Mouse (Mus musculus): ENCODE data around the gene Mmp19. TPM values are rescaled to one million over a fixed set of nuclear protein-coding genes. Genes with fewer than 3 reads are reported as not detected.

Mmp19 gene
- polyA plus RNA-seq, 2 experiments: 8.0 to 8.3 TPM

- 81% methylated on average over 2 of the region's 2 CpGs for WGBS (ENCODE audit: insufficient replicate concordance)
- H3K9ac ChIP-seq (replicated peaks): no peak overlapping the region
- no peak overlapping the region for H3K4me3 ChIP-seq (ENCODE audit: insufficient read depth in 1 of 2, low read depth in 2 of 2, low read length in 2 of 2)
- ATAC-seq (ENCODE audit: insufficient read depth) (no peak), DNase-seq (ENCODE audit: low read depth in 3 of 3, low spot score in 3 of 3) (no peak)
- H3K36me3 ChIP-seq (replicated peaks; ENCODE audit: control insufficient read depth, insufficient read depth, low read depth): peaks cover 49% of the 10 kb centered on the region
- no peak overlapping the region for H3K4me2 ChIP-seq (ENCODE audit: low read depth)
- no peak overlapping the region for H3K27ac ChIP-seq
- TF ChIP-seq EP300 (IDR thresholded peaks at IDR 0.05; ENCODE audit: low read depth) (no peak), CTCF (IDR thresholded peaks at IDR 0.05; ENCODE audit: low read depth) (peak; percentile 42)
- peaks cover under 1 to 4% of the 10 kb centered on the region in 2 experiments; a peak in 3 of 4 replicates for H3K4me1 ChIP-seq (replicated peaks; ENCODE audit: control insufficient read depth in 2 of 2, insufficient read depth in 2 of 2, low read length in 1 of 2)
- H3K9me3 ChIP-seq (ENCODE audit: control insufficient read depth, low read length): no peaks in the 10 kb centered on the region
- H3K27me3 ChIP-seq (ENCODE audit: control insufficient read depth, insufficient read depth, low read length): no peaks in the 10 kb centered on the region
Measured at GRCm38 (mm10) chr10:128845516-128845915, 54.8 kb downstream of the Mmp19 start.

GRCm38 (mm10) chr10:128846664-128847063 lies 56.0 kb downstream of the Mmp19 start:
- no peak overlapping the region for H3K4me2 ChIP-seq (ENCODE audit: low read depth)
- ATAC-seq (ENCODE audit: insufficient read depth) (no peak), DNase-seq (ENCODE audit: low read depth in 3 of 3, low spot score in 3 of 3) (no peak)
- H3K36me3 ChIP-seq (replicated peaks; ENCODE audit: control insufficient read depth, insufficient read depth, low read depth): peaks cover 42% of the 10 kb centered on the region
- H3K27me3 ChIP-seq (ENCODE audit: control insufficient read depth, insufficient read depth, low read length): no peaks in the 10 kb centered on the region
- H3K27ac ChIP-seq: no peak overlapping the region
- TF ChIP-seq EP300 (IDR thresholded peaks at IDR 0.05; ENCODE audit: low read depth): no peak
- no peak for TF ChIP-seq CTCF (IDR thresholded peaks at IDR 0.05; ENCODE audit: low read depth)
- 76% methylated on average over 4 of the region's 4 CpGs for WGBS (ENCODE audit: insufficient replicate concordance)
- no peaks in the 10 kb centered on the region for H3K4me1 ChIP-seq (replicated peaks; ENCODE audit: control insufficient read depth in 2 of 2, insufficient read depth in 2 of 2, low read length in 1 of 2)
- no peak overlapping the region for H3K4me3 ChIP-seq (ENCODE audit: insufficient read depth in 1 of 2, low read depth in 2 of 2, low read length in 2 of 2)
- H3K9me3 ChIP-seq (ENCODE audit: control insufficient read depth, low read length): no peaks in the 10 kb centered on the region
- no peak overlapping the region for H3K9ac ChIP-seq (replicated peaks)

DNA sequence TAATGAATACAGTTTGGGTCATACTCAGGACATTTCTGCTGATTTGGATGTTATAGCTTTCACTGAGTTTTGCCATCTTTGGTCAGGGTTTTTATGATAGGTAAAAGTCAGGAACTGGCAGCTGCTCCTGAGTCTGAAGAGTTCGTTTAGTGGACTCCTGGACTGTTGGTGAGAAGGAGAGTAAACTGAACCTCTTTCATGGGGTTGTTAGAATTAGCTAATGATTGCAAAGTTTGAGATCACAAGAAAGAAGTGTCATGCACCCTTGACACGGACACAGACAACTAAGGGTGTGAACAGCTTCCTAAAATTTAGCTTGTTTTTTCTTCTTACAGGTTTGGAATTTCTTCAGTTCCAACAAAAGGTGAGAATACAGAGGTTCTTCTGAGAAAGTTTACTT lies 57.7 kb downstream of the Mmp19 start:
- TF ChIP-seq CTCF (IDR thresholded peaks at IDR 0.05; ENCODE audit: low read depth) (no peak), EP300 (IDR thresholded peaks at IDR 0.05; ENCODE audit: low read depth) (no peak)
- Histone ChIP-seq H3K27ac (no peak overlapping the region), H3K9me3 (ENCODE audit: control insufficient read depth, low read length) (no peaks in the 10 kb centered on the region), H3K36me3 (replicated peaks; ENCODE audit: control insufficient read depth, insufficient read depth, low read depth) (peaks cover 28% of the 10 kb centered on the region), H3K4me1 (replicated peaks; ENCODE audit: control insufficient read depth in 2 of 2, insufficient read depth in 2 of 2, low read length in 1 of 2) (no peaks in the 10 kb centered on the region), H3K4me2 (ENCODE audit: low read depth) (no peak overlapping the region), H3K27me3 (ENCODE audit: control insufficient read depth, insufficient read depth, low read length) (no peaks in the 10 kb centered on the region), H3K4me3 (ENCODE audit: insufficient read depth in 1 of 2, low read depth in 2 of 2, low read length in 2 of 2) (no peak overlapping the region), H3K9ac (replicated peaks) (no peak overlapping the region)
- WGBS (ENCODE audit: insufficient replicate concordance): 71% methylated on average over 2 of the region's 2 CpGs
- DNase-seq (ENCODE audit: low read depth in 3 of 3, low spot score in 3 of 3): no peak
- ATAC-seq (ENCODE audit: insufficient read depth): no peak

GRCm38 (mm10) chr10:128850339-128850738 lies 59.6 kb downstream of the Mmp19 start:
- Histone ChIP-seq H3K4me2 (ENCODE audit: low read depth) (no peak overlapping the region), H3K4me3 (ENCODE audit: insufficient read depth in 1 of 2, low read depth in 2 of 2, low read length in 2 of 2) (no peak overlapping the region), H3K36me3 (replicated peaks; ENCODE audit: control insufficient read depth, insufficient read depth, low read depth) (peaks cover 26% of the 10 kb centered on the region), H3K27ac (no peak overlapping the region), H3K9ac (replicated peaks) (no peak overlapping the region), H3K9me3 (ENCODE audit: control insufficient read depth, low read length) (no peaks in the 10 kb centered on the region), H3K4me1 (replicated peaks; ENCODE audit: control insufficient read depth in 2 of 2, insufficient read depth in 2 of 2, low read length in 1 of 2) (no peaks in the 10 kb centered on the region), H3K27me3 (ENCODE audit: control insufficient read depth, insufficient read depth, low read length) (no peaks in the 10 kb centered on the region)
- TF ChIP-seq EP300 (IDR thresholded peaks at IDR 0.05; ENCODE audit: low read depth): no peak
- no peak for TF ChIP-seq CTCF (IDR thresholded peaks at IDR 0.05; ENCODE audit: low read depth)
- DNase-seq (ENCODE audit: low read depth in 3 of 3, low spot score in 3 of 3) (no peak), ATAC-seq (ENCODE audit: insufficient read depth) (no peak)
- 65% methylated on average over 3 of the region's 3 CpGs for WGBS (ENCODE audit: insufficient replicate concordance)

Other genes with a start within 250 kb of the Mmp19 start
- gene Zc3h10, start 243.1 kb upstream of the Mmp19 start, polyA plus RNA-seq (2012; rRNA removed): 3.3 and 4.0 TPM in 2 replicates
- gene Zc3h10, start 243.1 kb upstream of the Mmp19 start, polyA plus RNA-seq (2014; fragmentation: Nextera tagmentation; extraction: Ambion mirVana): 4.3 and 5.3 TPM in 2 replicates
- 1,053 and 2,546 TPM in 2 replicates for gene Rpl41, start 241.6 kb upstream of the Mmp19 start, polyA plus RNA-seq (2012; rRNA removed)
- 3,181 and 3,454 TPM in 2 replicates for gene Rpl41, start 241.6 kb upstream of the Mmp19 start, polyA plus RNA-seq (2014; fragmentation: Nextera tagmentation; extraction: Ambion mirVana)
- 57.6 and 113 TPM in 2 replicates for gene Pa2g4, start 224.9 kb upstream of the Mmp19 start, polyA plus RNA-seq (2012; rRNA removed)
- 163 and 172 TPM in 2 replicates for gene Pa2g4, start 224.9 kb upstream of the Mmp19 start, polyA plus RNA-seq (2014; fragmentation: Nextera tagmentation; extraction: Ambion mirVana)
- 1.3 and 1.4 TPM in 2 replicates for gene Erbb3, start 201.3 kb upstream of the Mmp19 start, polyA plus RNA-seq (2012; rRNA removed)
- gene Erbb3, start 201.3 kb upstream of the Mmp19 start, polyA plus RNA-seq (2014; fragmentation: Nextera tagmentation; extraction: Ambion mirVana): 1.1 and 1.5 TPM in 2 replicates
- gene Rps26, start 164.2 kb upstream of the Mmp19 start, polyA plus RNA-seq (2012; rRNA removed): 867 and 921 TPM in 2 replicates
- 643 and 646 TPM in 2 replicates for gene Rps26, start 164.2 kb upstream of the Mmp19 start, polyA plus RNA-seq (2014; fragmentation: Nextera tagmentation; extraction: Ambion mirVana)
- 0.13 and 0.18 TPM in 2 replicates for gene Ikzf4, start 144.9 kb upstream of the Mmp19 start, polyA plus RNA-seq (2012; rRNA removed)
- 0.05 TPM in 1 of 2 replicates, not detected in the other for gene Ikzf4, start 144.9 kb upstream of the Mmp19 start, polyA plus RNA-seq (2014; fragmentation: Nextera tagmentation; extraction: Ambion mirVana)
- 8.1 and 8.6 TPM in 2 replicates for gene Suox, start 116.8 kb upstream of the Mmp19 start, polyA plus RNA-seq (2012; rRNA removed)
- 7.6 and 9.9 TPM in 2 replicates for gene Suox, start 116.8 kb upstream of the Mmp19 start, polyA plus RNA-seq (2014; fragmentation: Nextera tagmentation; extraction: Ambion mirVana)
- 17.8 and 19.3 TPM in 2 replicates for gene Rab5b, start 94.6 kb upstream of the Mmp19 start, polyA plus RNA-seq (2012; rRNA removed)
- 24.5 and 26.2 TPM in 2 replicates for gene Rab5b, start 94.6 kb upstream of the Mmp19 start, polyA plus RNA-seq (2014; fragmentation: Nextera tagmentation; extraction: Ambion mirVana)
- gene Pmel, start 86.7 kb upstream of the Mmp19 start, polyA plus RNA-seq (2012; rRNA removed): 0.27 and 0.31 TPM in 2 replicates
- gene Pmel, start 86.7 kb upstream of the Mmp19 start, polyA plus RNA-seq (2014; fragmentation: Nextera tagmentation; extraction: Ambion mirVana): 0.20 and 0.50 TPM in 2 replicates
- 38.8 and 40.7 TPM in 2 replicates for gene Cdk2, start 85.9 kb upstream of the Mmp19 start, polyA plus RNA-seq (2012; rRNA removed)
- 51.8 and 56.6 TPM in 2 replicates for gene Cdk2, start 85.9 kb upstream of the Mmp19 start, polyA plus RNA-seq (2014; fragmentation: Nextera tagmentation; extraction: Ambion mirVana)
- 1.4 and 1.6 TPM in 2 replicates for gene Dgka, start 46.1 kb upstream of the Mmp19 start, polyA plus RNA-seq (2012; rRNA removed)
- 2.0 and 2.1 TPM in 2 replicates for gene Dgka, start 46.1 kb upstream of the Mmp19 start, polyA plus RNA-seq (2014; fragmentation: Nextera tagmentation; extraction: Ambion mirVana)
- 14.2 and 19.5 TPM in 2 replicates for gene Pym1, start 43.0 kb upstream of the Mmp19 start, polyA plus RNA-seq (2012; rRNA removed)
- gene Pym1, start 43.0 kb upstream of the Mmp19 start, polyA plus RNA-seq (2014; fragmentation: Nextera tagmentation; extraction: Ambion mirVana): 12.4 and 15.3 TPM in 2 replicates
- gene Dnajc14, start 13.2 kb downstream of the Mmp19 start, polyA plus RNA-seq (2012; rRNA removed): 4.2 and 6.0 TPM in 2 replicates
- 10.7 and 12.3 TPM in 2 replicates for gene Dnajc14, start 13.2 kb downstream of the Mmp19 start, polyA plus RNA-seq (2014; fragmentation: Nextera tagmentation; extraction: Ambion mirVana)
- 2.1 and 2.9 TPM in 2 replicates for gene Tmem198b, start 13.5 kb downstream of the Mmp19 start, polyA plus RNA-seq (2012; rRNA removed)
- gene Tmem198b, start 13.5 kb downstream of the Mmp19 start, polyA plus RNA-seq (2014; fragmentation: Nextera tagmentation; extraction: Ambion mirVana): 0.99 and 1.5 TPM in 2 replicates
- 27.1 and 61.2 TPM in 2 replicates for gene Sarnp, start 26.4 kb downstream of the Mmp19 start, polyA plus RNA-seq (2012; rRNA removed)
- gene Sarnp, start 26.4 kb downstream of the Mmp19 start, polyA plus RNA-seq (2014; fragmentation: Nextera tagmentation; extraction: Ambion mirVana): 122 and 125 TPM in 2 replicates
- 43.1 and 47.8 TPM in 2 replicates for gene Ormdl2, start 30.7 kb downstream of the Mmp19 start, polyA plus RNA-seq (2012; rRNA removed)
- 80.5 and 83.5 TPM in 2 replicates for gene Ormdl2, start 30.7 kb downstream of the Mmp19 start, polyA plus RNA-seq (2014; fragmentation: Nextera tagmentation; extraction: Ambion mirVana)
- 0.32 and 0.36 TPM in 2 replicates for gene Gdf11, start 100.8 kb downstream of the Mmp19 start, polyA plus RNA-seq (2012; rRNA removed)
- gene Gdf11, start 100.8 kb downstream of the Mmp19 start, polyA plus RNA-seq (2014; fragmentation: Nextera tagmentation; extraction: Ambion mirVana): 0.16 and 0.23 TPM in 2 replicates
- 22.5 and 29.6 TPM in 2 replicates for gene Cd63, start 110.1 kb downstream of the Mmp19 start, polyA plus RNA-seq (2012; rRNA removed)
- gene Cd63, start 110.1 kb downstream of the Mmp19 start, polyA plus RNA-seq (2014; fragmentation: Nextera tagmentation; extraction: Ambion mirVana): 73.0 and 85.0 TPM in 2 replicates
- 12.1 and 12.3 TPM in 2 replicates for gene Rdh5, start 132.0 kb downstream of the Mmp19 start, polyA plus RNA-seq (2012; rRNA removed)
- gene Rdh5, start 132.0 kb downstream of the Mmp19 start, polyA plus RNA-seq (2014; fragmentation: Nextera tagmentation; extraction: Ambion mirVana): 13.6 and 15.8 TPM in 2 replicates
- 67.2 and 95.9 TPM in 2 replicates for gene Bloc1s1, start 133.1 kb downstream of the Mmp19 start, polyA plus RNA-seq (2012; rRNA removed)
- gene Bloc1s1, start 133.1 kb downstream of the Mmp19 start, polyA plus RNA-seq (2014; fragmentation: Nextera tagmentation; extraction: Ambion mirVana): 99.2 and 99.8 TPM in 2 replicates
- gene Itga7, start 142.9 kb downstream of the Mmp19 start, polyA plus RNA-seq (2012; rRNA removed): 0.09 and 0.19 TPM in 2 replicates
- gene Itga7, start 142.9 kb downstream of the Mmp19 start, polyA plus RNA-seq (2014; fragmentation: Nextera tagmentation; extraction: Ambion mirVana): 0.04 and 0.15 TPM in 2 replicates
- not detected in 2 replicates for gene Mettl7b, start 170.1 kb downstream of the Mmp19 start, polyA plus RNA-seq (2012; rRNA removed)
- gene Mettl7b, start 170.1 kb downstream of the Mmp19 start, polyA plus RNA-seq (2014; fragmentation: Nextera tagmentation; extraction: Ambion mirVana): not detected in 2 replicates
- gene Olfr9, start 198.5 kb downstream of the Mmp19 start, polyA plus RNA-seq (2012; rRNA removed): not detected in 2 replicates
- gene Olfr9, start 198.5 kb downstream of the Mmp19 start, polyA plus RNA-seq (2014; fragmentation: Nextera tagmentation; extraction: Ambion mirVana): not detected in 2 replicates
- gene Olfr763, start 219.9 kb downstream of the Mmp19 start, polyA plus RNA-seq (2012; rRNA removed): not detected in 2 replicates
- not detected in 2 replicates for gene Olfr763, start 219.9 kb downstream of the Mmp19 start, polyA plus RNA-seq (2014; fragmentation: Nextera tagmentation; extraction: Ambion mirVana)
- not detected in 2 replicates for gene Olfr764-ps1, start 249.0 kb downstream of the Mmp19 start, polyA plus RNA-seq (2012; rRNA removed)
- gene Olfr764-ps1, start 249.0 kb downstream of the Mmp19 start, polyA plus RNA-seq (2014; fragmentation: Nextera tagmentation; extraction: Ambion mirVana): not detected in 2 replicates